ENCODE assay signal across 29 mouse cellular contexts in genomic region chr8:64764075-64764474, GRCm38 (mm10). TPM values are rescaled to one million over a fixed set of nuclear protein-coding genes. Genes with fewer than 3 reads are reported as not detected.
DNase-seq lines count a peak whose midpoint lies in the region; ATAC-seq and TF ChIP-seq lines count a peak whose summit lies in the region.
"Had no signal": no experiment of that assay in that cellular context is flagged by ENCODE, and none has a peak within 500 bp of the region (broad histone marks: within the 10 kb centered on the region; RNA-seq: fewer than 3 reads in every experiment).

No protein-coding gene starts in this region.

- H3K4me3 ChIP-seq in lung, embryonic 14.5 days (ENCODE audit: low read depth, low read length): no peak overlapping the region
- no peak overlapping the region for H3K4me3 ChIP-seq in forebrain, embryonic 16.5 days (replicated peaks; ENCODE audit: low read length)
- H3K4me3 ChIP-seq: erythroblast, embryonic 14.5 days; forebrain, embryonic 12.5 days; gastrocnemius, adult 2 months; hindbrain, embryonic 15.5 days; intestine, embryonic 15.5 days; liver, embryonic 12.5 days; midbrain, embryonic 10.5 days; neural tube, embryonic 12.5 days had no signal

- H3K4me1 ChIP-seq in lung, embryonic 14.5 days (ENCODE audit: insufficient read depth): no peaks in the 10 kb centered on the region
- H3K4me1 ChIP-seq in forebrain, embryonic 16.5 days (replicated peaks; ENCODE audit: control insufficient read depth, insufficient read depth, low read length): peaks cover 2% of the 10 kb centered on the region
- H3K4me1 ChIP-seq: forebrain, embryonic 12.5 days; hindbrain, embryonic 15.5 days; intestine, embryonic 15.5 days; liver, embryonic 12.5 days; midbrain, embryonic 10.5 days; neural tube, embryonic 12.5 days had no signal

- ATAC-seq in lung, embryonic 14.5 days (ENCODE audit: insufficient read depth): no peak
- no peak for ATAC-seq in forebrain, embryonic 16.5 days
- ATAC-seq: intestine, embryonic 15.5 days; liver, embryonic 12.5 days; midbrain, embryonic 16.5 days; Patski had no signal

- no peak overlapping the region for H3K27ac ChIP-seq in lung, embryonic 14.5 days (ENCODE audit: low read depth)
- no peak overlapping the region for H3K27ac ChIP-seq in forebrain, embryonic 16.5 days (ENCODE audit: low read length)
- H3K27ac ChIP-seq: forebrain, embryonic 12.5 days; gastrocnemius, adult 2 months; hindbrain, embryonic 15.5 days; intestine, embryonic 15.5 days; liver, embryonic 12.5 days; midbrain, embryonic 10.5 days; neural tube, embryonic 12.5 days had no signal

- H3K36me3 ChIP-seq in lung, embryonic 14.5 days (ENCODE audit: insufficient read depth): no peaks in the 10 kb centered on the region
- H3K36me3 ChIP-seq in forebrain, embryonic 16.5 days (ENCODE audit: control insufficient read depth, insufficient read depth): no peaks in the 10 kb centered on the region
- H3K36me3 ChIP-seq: hindbrain, embryonic 15.5 days; intestine, embryonic 15.5 days; liver, embryonic 12.5 days had no signal

- WGBS in lung, embryonic 14.5 days: 65% methylated on average over 9 of the region's 9 CpGs
- 81% methylated on average over 9 of the region's 9 CpGs for WGBS in forebrain, embryonic 16.5 days

- H3K9ac ChIP-seq in lung, embryonic 14.5 days: no peak overlapping the region
- H3K9ac ChIP-seq in forebrain, embryonic 16.5 days (replicated peaks; ENCODE audit: low read depth, low read length): no peak overlapping the region
- H3K9ac ChIP-seq: forebrain, embryonic 12.5 days; hindbrain, embryonic 15.5 days; intestine, embryonic 15.5 days; liver, embryonic 12.5 days; neural tube, embryonic 12.5 days had no signal

- TF ChIP-seq CTCF in lung, embryonic 14.5 days (IDR thresholded peaks at IDR 0.05; ENCODE audit: low read depth): no peak

- H3K4me2 ChIP-seq in lung, embryonic 14.5 days: no peak overlapping the region
- no peak overlapping the region for H3K4me2 ChIP-seq in forebrain, embryonic 16.5 days (ENCODE audit: low read length)
- H3K4me2 ChIP-seq: forebrain, embryonic 12.5 days; hindbrain, embryonic 15.5 days; intestine, embryonic 15.5 days; liver, embryonic 12.5 days; neural tube, embryonic 12.5 days had no signal

- no peaks in the 10 kb centered on the region for H3K9me3 ChIP-seq in lung, embryonic 14.5 days (ENCODE audit: low read depth, low read length)
- H3K9me3 ChIP-seq in forebrain, embryonic 16.5 days (ENCODE audit: control insufficient read depth, low read length): no peaks in the 10 kb centered on the region
- H3K9me3 ChIP-seq: forebrain, embryonic 12.5 days; hindbrain, embryonic 15.5 days; intestine, embryonic 15.5 days; liver, embryonic 12.5 days; midbrain, embryonic 10.5 days; neural tube, embryonic 12.5 days had no signal

- DNase-seq in lung, embryonic 14.5 days: peak; percentile 5
- DNase-seq in lung, postnatal 4 days: no peak
- peak; percentile 92 for DNase-seq in adipocyte (ENCODE audit: low spot score)
- peak; percentile 3 for DNase-seq in forelimb bud, embryonic 11.5 days (ENCODE audit: low read depth, low spot score)
- peak; percentile 18 for DNase-seq in naive thymus-derived CD4-positive, alpha-beta T cell, adult 2 months (ENCODE audit: low read depth)
- no peak for DNase-seq in adrenal gland, postnatal 10 days
- DNase-seq in gastrocnemius, adult 8-10 months (ENCODE audit: low spot score in 2 of 2): no peak
- DNase-seq: adrenal gland, postnatal 25 days; cerebellum, adult 18-20 months; cerebellum, postnatal 10 days; gastrocnemius, adult 2 months; heart, postnatal 4 days; kidney, postnatal 4 days; left cerebral cortex, postnatal 4 days; lung, adult 18-20 months; lung, postnatal 10 days; right cerebral cortex, postnatal 4 days; thymus, adult 2 months had no signal

- H3K27me3 ChIP-seq in lung, embryonic 14.5 days (ENCODE audit: insufficient read depth, low read length): no peaks in the 10 kb centered on the region
- H3K27me3 ChIP-seq in forebrain, embryonic 16.5 days (replicated peaks; ENCODE audit: control insufficient read depth, insufficient read depth, low read length): no peaks in the 10 kb centered on the region
- H3K27me3 ChIP-seq: CH12.LX; forebrain, embryonic 12.5 days; hindbrain, embryonic 15.5 days; intestine, embryonic 15.5 days; liver, embryonic 12.5 days; neural tube, embryonic 12.5 days; Patski had no signal

RNA-seq across cellular contexts. Expression of gene Msmo1, which starts 30.5 kb away (rescaled TPM):
- polyA plus RNA-seq in lung, embryonic 14.5 days (2014; fragmentation: Nextera tagmentation; extraction: Ambion mirVana): 76.5 and 93.3 TPM in 2 replicates
- 10 to 100 TPM; 29.4 to 57.0 TPM for total RNA-seq in adrenal gland, postnatal 10 days (2021)
- polyA plus RNA-seq in forebrain, embryonic 16.5 days (2015; fragmentation: Nextera tagmentation; extraction: Ambion mirVana): 155 and 156 TPM in 2 replicates
- 1 to 10 TPM; 3.4 to 4.9 (median 4.1) TPM for total RNA-seq in gastrocnemius, adult 8-10 months (2022)

Comparison
In these comparisons a context has a peak if more than half of its experiments do, and no peak if none do; other contexts are left out.
1. DNase-seq: peak in lung, embryonic 14.5 days (single experiment), adipocyte (single experiment), forelimb bud, embryonic 11.5 days (single experiment) and naive thymus-derived CD4-positive, alpha-beta T cell, adult 2 months (single experiment); none in lung, postnatal 4 days (0 of 2), adrenal gland, postnatal 10 days (single experiment) and gastrocnemius, adult 8-10 months (0 of 2).
2. RNA of gene Msmo1, which starts 30.5 kb away (total RNA-seq): 29.4 to 57.0 TPM in adrenal gland, postnatal 10 days; 3.4 to 4.9 TPM in gastrocnemius, adult 8-10 months; every median in the first group is over 4 times any median in the second.